Mouse (Mus musculus) liver, adult (tissue): ENCODE data around the gene Siva1.

Experiments used
- GATA4 ChIP-seq: IDR thresholded peaks from 2 replicates; pipeline ENCODE4 v1.6.1; 2014; ENCODE audit warnings: mild to moderate bottlenecking, low read length; ENCODE audit not compliant: insufficient replicate concordance

The Siva1 gene

DNA sequence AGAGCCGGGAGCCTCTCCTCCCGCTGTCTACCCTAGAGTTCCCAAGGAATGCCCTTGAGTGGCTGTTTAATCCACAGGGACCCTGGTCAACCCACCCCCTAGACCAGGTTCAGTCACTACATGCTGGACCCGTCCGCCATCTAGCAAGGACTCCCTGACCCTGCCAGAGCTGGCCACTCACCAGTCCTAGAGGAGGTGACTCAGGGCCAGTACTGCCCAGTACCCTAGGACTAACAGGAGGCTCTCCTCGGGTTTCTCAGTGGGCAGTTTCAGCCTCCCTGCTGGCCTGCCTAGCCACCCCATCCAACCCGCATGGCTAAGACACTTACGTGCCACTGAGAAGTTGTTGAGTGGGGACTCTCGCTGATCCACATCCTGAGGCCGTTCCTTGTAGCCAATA lies 17.4 kb downstream of the Siva1 start:
- TF ChIP-seq GATA4, result no peak

DNA sequence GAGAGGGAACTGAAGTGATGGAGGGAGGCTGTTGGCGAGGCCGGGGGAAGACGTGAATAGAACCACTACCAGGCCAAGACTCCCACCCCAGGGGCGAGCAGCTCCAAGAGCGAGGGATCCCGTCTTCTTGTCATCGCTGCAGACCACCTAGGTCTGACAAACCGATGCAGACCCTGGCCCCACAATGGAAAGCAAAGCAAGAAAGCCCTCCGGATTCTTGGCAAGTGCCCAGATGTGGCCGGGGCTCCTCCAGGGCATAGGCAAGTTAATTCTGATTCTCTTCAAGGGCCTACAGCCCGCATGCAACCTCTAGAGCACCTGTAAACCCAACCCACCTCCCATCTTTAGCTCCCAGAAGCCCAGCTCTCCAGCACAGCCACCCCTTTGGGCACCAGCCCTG lies 18.8 kb downstream of the Siva1 start:
- no peak for TF ChIP-seq GATA4

DNA sequence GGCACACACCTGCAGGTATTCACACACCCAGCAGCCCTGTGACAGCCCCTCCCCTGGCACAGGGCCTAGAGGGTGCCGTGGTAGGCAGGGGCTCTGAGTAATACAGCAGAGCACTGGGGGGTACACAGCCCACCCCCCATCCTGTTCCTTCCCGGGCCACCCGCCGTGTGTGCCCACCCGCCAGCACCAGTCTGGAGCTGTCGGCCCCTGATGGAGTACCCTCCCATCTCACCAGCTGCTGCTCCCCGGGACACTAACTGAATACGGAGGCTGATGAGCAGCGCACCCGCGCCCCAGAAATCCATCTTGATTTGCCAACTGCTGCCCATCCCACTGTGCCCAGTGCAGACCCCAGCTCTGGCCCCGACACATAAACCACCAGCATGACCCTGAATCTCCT lies 19.2 kb downstream of the Siva1 start:
- no peak for TF ChIP-seq GATA4

DNA sequence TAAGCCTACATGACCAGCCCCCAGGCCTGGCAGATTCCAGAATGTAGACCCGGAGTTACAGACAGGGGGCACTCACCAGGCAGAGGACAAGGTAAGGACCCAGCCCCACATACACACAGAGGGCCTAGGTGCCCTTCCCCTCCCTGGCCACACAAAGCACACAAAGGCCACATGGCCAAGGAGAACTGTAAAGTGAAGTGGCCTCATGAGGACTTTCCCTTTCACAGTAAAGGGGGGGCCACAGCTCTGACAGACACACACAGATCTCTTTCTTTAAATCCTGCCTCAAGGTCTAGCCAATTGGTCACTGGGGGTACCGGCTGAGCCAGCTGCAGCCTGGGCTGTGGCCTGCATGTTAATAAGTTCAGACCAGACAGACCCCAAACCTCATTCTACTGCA lies 19.6 kb downstream of the Siva1 start:
- no peak for TF ChIP-seq GATA4

DNA sequence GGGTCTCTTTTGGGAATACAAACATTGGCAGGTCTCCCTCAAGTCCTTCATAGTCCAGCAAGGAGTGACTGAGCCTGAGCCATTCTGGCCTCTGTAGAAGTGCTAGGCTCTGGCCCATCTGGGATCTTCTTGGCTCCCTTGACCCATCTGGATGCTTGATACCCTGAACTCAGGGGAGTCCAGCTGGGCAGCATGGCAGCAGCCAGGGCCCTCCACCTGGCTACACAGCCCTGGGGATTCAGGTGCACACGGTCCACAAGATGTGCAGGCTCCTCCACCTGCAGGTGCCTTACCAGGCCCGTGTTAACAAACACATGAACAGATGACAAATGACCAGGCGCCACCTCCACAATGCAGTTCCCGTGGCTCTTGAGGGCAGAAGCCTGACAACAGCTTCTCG lies 20.2 kb downstream of the Siva1 start:
- no peak for TF ChIP-seq GATA4

DNA sequence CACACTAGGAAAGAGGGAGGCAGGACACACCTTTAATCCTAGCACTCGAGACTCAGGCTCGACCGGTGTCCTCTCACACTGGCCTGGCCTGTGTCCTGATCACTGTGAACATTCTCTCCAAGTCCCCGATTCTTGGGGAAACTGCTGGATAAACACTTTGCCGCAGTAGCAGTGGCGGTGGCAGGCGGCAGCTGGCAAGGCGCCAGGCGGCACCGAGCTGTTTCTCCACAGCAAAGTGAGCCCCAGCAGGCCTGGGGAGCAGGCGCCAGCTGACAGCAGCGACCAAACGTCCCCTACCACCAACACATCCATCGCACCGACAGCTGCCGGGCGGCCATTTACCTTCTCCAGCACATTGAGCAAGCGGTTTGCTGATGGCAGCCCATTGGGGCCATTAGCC lies 21.0 kb downstream of the Siva1 start:
- no peak for TF ChIP-seq GATA4

DNA sequence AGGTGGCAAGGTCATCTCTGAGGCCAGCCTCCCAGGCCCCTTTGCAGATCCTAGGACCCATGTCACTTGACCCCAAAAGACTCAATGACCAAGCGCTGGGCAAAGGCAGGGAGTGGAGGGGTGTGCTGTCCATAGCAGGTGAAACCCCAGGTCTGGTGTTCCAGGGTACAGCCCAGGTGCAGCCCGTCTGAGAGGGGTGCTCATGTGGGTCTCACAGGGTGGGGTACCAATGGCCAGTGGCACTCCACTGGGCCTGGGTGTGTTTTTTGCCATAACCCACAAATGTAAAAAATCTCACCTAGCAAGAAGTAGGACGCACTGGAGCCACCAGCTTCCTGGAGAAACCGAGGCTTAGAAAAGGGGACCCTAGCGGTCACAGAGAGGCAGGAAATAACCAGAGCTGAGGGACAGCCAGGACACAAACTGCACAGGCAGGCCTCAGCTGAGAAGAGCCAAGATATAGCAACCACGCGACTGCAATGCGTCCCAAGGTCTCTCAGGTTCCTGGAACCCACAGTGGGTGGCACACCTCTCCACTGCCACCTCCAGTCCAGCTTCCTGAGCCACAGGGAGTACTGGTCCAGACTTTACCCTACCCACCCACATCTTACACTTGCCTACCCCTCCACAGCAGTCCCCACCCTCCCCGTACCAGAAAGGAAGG lies 21.5 kb downstream of the Siva1 start:
- TF ChIP-seq GATA4, result no peak

DNA sequence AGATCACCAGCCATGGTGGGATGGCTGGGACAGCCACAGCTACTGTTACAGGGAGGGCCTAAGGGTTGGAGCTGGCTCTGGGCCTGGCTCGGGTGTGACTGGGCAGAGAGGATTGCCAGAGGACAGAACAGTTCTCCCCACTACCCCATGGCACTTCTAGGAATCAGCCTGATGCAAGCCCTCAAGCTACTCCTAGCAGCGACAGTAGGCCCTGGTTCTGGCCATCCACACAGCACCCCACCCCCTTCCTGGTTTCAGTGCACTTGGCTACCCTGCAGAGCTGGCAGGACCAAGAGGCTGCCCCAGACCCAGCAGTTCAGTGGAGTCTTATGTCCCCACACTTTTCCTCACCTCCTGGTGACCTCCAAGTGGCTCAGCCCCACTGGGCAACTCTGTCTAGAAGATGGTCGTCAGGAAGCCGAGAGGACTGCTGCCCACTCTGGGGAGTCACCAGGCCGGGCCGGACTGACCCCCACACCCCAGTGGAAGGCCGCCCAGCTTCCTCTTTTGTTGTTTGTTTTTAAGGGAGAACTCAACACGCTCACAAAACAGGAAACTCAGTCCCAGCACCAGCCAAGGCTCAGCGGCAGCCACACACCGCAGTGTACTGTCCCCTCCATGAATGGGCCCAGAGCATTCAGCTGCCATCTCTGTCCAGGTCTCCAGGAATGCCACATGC lies 23.3 kb downstream of the Siva1 start:
- no peak for TF ChIP-seq GATA4

DNA sequence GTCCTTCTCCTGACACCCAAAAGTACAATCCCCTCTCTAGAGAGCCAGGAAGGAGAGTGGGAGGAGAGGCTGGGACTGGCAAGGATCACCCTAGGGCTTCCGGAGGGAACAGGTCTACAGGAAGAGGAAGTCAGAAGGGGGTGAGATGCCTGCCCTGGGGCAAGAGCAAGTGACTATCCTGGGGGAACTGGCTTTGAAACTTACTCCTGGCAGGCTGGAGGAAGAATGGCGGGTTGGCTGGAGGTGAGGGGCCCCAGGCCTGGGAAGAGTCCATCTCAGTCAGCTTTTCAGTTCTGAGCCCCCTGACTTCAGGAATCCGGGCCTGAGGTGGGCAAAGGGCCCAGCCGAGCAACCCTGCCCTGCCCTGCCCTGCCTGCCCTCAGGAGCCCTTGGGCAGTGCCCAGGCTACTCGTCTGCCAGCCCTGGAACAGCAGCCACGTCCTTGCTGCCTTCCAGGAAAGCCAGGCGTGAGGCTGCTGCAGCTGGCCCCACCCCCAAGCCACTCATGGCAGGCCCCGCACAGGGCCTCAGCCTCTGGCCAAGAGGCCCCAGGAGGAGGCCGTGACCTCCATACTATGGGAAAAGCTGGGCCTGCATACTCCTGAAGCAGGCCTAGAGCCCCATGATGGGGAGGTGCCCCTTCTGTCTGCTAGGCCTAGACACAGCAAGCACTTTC lies 26.4 kb downstream of the Siva1 start:
- no peak for TF ChIP-seq GATA4

DNA sequence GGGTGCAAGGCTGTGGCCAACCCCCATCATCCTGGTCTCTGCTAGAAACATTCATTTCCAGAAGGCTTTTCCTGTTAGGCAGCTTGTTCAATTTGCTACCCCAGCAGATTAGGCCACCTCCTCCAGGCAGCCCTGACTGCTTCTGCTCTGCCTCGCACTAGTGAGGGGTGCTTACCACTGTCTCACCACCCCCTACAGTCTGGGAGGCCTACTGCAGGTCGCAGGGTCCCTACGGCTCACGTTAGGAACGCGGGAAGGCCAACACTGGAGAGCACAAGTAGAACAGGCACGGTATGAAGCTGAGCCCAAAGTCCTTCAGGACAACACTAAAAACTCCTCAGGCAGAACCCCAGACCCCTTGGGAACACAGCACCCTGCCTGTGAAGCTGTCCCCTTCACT lies 27.4 kb downstream of the Siva1 start:
- no peak for TF ChIP-seq GATA4

DNA sequence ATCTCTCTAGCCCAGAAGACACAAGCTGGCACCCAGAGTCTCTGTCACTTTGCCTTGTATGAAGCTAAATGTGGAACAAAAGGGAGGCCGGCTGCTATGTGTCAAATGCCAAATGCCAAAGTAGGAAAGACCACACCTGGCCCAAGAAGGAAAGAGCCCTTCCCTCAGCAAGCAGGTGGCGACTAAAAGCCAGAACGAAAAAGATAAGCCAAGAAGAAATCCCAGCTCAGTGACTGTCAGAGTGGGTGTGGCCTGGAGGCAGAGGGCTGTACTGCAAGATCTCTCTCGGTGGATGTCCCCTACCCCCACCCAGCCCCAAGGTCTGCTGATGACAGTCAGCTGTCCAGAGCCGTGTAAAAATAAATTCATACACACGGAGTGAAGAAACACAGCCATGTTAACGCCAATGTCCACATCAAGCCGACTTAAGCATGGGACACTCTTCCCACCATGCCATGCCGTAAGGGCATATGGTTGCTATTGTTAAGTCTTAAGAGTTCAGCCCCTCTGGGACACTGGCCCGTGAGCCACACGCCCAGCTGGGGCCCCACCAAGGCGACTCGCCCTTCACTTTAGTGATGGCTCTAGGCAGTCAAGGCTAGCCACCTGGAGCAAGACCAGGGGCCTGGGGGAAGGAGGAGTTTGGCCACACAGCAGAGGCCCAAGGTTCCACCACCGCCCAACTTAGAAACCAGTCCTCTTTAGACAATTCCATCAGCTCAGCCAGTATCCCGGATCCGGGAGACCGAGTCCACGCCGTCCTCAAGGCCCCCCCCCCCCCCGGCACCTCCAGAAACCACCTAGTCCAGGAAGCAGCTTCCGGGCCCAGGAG lies 28.5 kb downstream of the Siva1 start:
- no peak for TF ChIP-seq GATA4

DNA sequence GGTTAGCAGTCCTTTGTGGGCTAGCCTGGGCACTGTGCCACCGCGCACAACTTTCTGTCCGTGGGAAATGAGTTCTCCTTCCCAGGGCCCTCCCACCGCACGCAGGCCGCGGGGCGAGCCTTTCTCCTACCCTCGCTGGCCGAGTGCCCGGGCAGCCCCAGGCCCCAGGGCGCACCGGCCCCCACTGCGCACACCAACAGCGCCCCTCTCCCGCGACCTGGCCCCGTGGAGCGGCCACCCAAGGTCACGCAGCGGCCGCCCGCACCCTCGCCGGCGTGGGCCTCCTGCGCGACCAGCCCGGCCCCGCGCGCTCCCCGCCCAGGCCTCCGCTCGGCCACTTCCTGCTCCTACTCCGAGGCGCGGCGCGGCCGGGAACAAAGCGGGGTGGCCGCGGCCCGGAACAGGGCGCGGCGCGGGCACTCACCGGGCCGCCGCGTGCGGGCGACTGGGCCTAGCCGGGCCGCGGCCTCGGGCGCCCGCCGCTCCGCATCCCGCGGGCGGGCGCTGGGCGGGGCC lies 29.2 kb downstream of the Siva1 start:
- no peak for TF ChIP-seq GATA4

DNA sequence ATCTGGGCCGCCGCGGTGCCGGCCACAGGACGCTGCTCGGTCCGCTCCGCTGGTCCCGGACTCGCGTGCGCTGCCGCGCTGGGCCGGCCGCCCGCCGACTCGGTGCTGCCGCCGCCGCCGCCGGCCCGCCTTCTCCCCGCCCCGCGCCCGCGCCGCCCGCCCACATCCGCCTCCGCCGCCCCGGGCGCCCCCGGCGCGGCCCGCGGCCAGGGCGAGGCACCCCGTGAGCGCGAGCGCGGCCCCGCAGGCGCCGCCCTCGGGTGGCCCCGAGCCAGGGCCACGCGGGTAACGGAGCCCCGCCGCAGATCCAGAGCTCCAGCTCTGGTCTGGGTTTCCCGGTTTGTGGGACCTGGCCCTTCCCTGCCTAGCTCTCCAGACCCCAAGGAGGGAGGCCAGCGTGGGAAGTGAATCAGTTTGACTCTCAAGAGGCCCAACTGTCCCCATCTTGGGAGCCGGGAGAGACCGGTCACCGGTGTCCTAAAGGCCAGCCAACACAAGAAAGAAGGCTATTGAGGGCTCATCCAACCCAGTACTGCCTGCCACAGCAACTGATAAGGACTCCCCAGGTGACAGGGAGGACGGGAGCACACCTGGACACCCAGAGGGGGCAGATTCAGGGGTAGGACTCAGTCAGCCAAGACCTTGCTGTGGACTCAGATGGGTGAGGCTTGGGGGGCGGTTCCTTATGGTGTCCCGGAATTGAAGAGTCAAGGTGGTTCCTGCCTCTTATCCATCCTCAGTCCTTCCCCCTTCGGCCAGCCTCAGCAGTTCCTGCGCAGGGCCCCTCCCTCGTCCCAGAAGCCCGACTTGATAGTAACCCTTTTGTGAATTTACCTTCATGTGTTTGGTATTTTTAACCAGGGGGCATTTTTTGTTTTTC lies 29.9 kb downstream of the Siva1 start, which contains the start of gene Akt1:
Gene Akt1, minus strand, starts transcription at position 753 of the 880 bp plus-strand sequence.
- TF ChIP-seq GATA4, result 0 out of 2 replicates have a peak, but pooled peaks have one; percentile 13
